Mouse (Mus musculus) midbrain, embryonic 15.5 days (tissue): ENCODE measurements around the gene Bach1. TPM values are rescaled to one million over a fixed set of nuclear protein-coding genes. Genes with fewer than 3 reads are reported as not detected.
A peak's percentile ranks its signal among the peaks of the same experiment; 100 is the strongest.

ENCODE experiments used
- ATAC-seq: fragments of 200-750 bp; cut with Nextera tagmentation; replicated peaks from 2 replicates; pipeline ENCODE4 v1.8.0; 2017; ENCODE audit warnings: moderate TSS enrichment
- H3K27ac ChIP-seq: fragments of 300-500 bp; sonication (generic); 2 replicates; pipeline ENCODE4 v1.5.1; 2015; ENCODE audit warnings: mild to moderate bottlenecking, inconsistent platforms
- H3K27me3 ChIP-seq: fragments of 300-500 bp; sonication (generic); replicated peaks from 2 replicates; pipeline ENCODE4 v1.6.1; 2015; ENCODE audit warnings: inconsistent platforms
- H3K36me3 ChIP-seq: fragments of 300-500 bp; sonication (generic); replicated peaks from 2 replicates; pipeline ENCODE4 v1.6.1; 2015; ENCODE audit warnings: inconsistent platforms
- H3K4me1 ChIP-seq: fragments of 300-500 bp; sonication (generic); 2 replicates; pipeline ENCODE4 v1.6.1; 2015; ENCODE audit warnings: inconsistent platforms
- H3K4me2 ChIP-seq: fragments of 300-500 bp; sonication (generic); 2 replicates; pipeline ENCODE4 v1.6.1; 2015; ENCODE audit warnings: inconsistent platforms, mild to moderate bottlenecking, moderate library complexity
- H3K4me3 ChIP-seq: fragments of 300-500 bp; sonication (generic); 2 replicates; pipeline ENCODE4 v1.5.1; 2015; ENCODE audit warnings: mild to moderate bottlenecking, inconsistent platforms
- H3K9ac ChIP-seq: fragments of 300-500 bp; sonication (generic); 2 replicates; pipeline ENCODE4 v1.6.1; 2015; ENCODE audit warnings: mild to moderate bottlenecking, inconsistent platforms
- H3K9me3 ChIP-seq: fragments of 300-500 bp; sonication (generic); 2 replicates; pipeline ENCODE4 v1.6.1; 2016; ENCODE audit warnings: inconsistent platforms
- WGBS: fragments of 180-500 bp; shearing (Covaris S2); methylation state at CpG from one replicate; pipeline ENCODE4 v1.1.7; 2015; ENCODE audit warnings: mixed read lengths; 5-methylcytosine and 5-hydroxymethylcytosine counted together
- polyA plus RNA-seq: library from polyadenylated mRNA; unstranded; fragments of >200 nt; fragmentation: Nextera tagmentation; extraction: Ambion mirVana; gene quantifications from 2 replicates; pipeline ENCODE4 v1.2.1, GENCODE M21; 2015

Gene Bach1
- polyA plus RNA-seq, 1 experiment from 2014 or later = 21.3 TPM

DNA sequence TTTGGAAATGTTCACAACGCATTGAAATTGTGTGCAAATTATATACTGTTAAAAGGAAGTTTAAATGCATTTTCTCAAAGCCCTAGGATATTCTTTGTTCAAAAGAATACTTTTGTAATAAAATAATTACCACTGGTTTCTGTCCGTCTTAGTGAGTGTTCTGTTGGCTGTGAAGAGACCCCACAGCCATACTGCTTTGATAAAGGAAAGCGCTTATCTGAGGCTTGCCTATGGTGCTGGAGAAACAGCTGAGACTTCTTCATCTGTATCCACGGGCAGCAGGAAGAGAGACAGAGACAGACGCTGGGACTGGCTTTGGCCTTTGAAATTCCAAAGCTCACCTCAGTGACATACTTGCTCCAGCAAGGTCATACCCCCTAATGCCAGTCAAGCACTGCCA lies 5.5 kb downstream of the Bach1 start:
- Histone ChIP-seq H3K9ac (no peak overlapping the region), H3K4me2 (no peak overlapping the region), H3K27me3 (no peaks in the 10 kb centered on the region), H3K9me3 (no peaks in the 10 kb centered on the region), H3K4me1 (peaks cover 75% of the 10 kb centered on the region), H3K4me3 (no peak overlapping the region), H3K36me3 (no peaks in the 10 kb centered on the region), H3K27ac (no peak overlapping the region)
- 57% methylated on average over 5 of the region's 5 CpGs for WGBS
- ATAC-seq = no peak

DNA sequence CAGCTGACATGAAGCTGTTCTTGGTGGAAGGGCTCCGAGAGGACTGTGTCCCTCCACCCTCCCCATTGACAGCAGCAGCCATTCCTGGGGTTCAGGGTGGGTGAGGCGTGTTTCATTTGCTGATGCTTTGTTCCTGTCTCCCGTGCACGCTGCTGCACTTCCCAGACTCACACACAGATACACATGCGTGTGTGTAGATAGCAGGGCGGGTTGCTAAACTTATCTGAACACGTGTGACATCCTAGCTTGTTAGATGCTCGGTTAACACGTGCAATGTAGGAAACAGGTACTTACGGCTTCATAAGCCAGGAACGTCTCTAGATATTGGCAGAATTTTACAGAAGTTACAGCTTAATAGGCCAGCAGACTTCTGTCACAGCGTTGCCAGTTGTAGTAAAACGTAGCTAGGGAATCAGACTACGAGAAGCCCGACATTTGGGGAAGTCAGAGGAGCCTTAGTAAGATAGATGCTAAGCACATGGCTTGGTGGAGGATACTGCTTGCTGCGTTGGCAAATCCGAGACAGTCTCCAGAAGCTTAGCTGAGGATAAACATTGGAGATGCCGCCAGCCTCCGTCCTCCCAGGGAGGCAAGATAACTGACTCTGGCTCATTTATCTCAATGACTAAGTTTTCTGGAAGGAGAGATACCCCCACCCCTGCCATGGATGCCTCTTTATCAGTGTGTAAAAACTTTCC lies 7.3 kb downstream of the Bach1 start:
- Histone ChIP-seq H3K4me1 (peaks cover 67% of the 10 kb centered on the region), H3K27ac (no peak overlapping the region), H3K27me3 (no peaks in the 10 kb centered on the region), H3K36me3 (no peaks in the 10 kb centered on the region), H3K9me3 (no peaks in the 10 kb centered on the region), H3K9ac (no peak overlapping the region), H3K4me2 (no peak overlapping the region), H3K4me3 (no peak overlapping the region)
- peak; percentile 46; the same call in 1 of the 2 replicates for ATAC-seq
- WGBS = 55% methylated on average over 19 of the region's 19 CpGs

DNA sequence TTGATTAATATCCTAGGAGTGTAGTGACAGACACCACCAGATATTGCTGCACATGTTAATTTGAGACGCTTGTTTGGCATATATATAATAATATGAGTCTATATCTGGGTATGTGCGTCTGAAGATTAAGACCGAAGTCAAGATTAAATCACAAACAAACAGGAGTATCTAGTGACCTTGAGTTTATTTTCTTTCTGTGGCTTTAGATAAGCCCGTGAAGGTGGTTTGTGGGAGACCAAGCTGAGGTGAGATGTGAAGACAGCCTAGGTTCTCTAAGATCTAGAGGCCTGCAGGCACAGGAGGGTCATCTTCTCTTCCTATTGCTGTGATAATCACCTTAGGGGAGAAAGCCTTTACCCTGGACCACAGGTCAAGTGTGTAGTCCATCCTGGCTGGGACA lies 8.6 kb downstream of the Bach1 start:
- Histone ChIP-seq H3K4me3 (no peak overlapping the region), H3K4me1 (peaks cover 61% of the 10 kb centered on the region), H3K4me2 (no peak overlapping the region), H3K9me3 (no peaks in the 10 kb centered on the region), H3K36me3 (no peaks in the 10 kb centered on the region), H3K9ac (no peak overlapping the region), H3K27ac (no peak overlapping the region), H3K27me3 (no peaks in the 10 kb centered on the region)
- WGBS = 78% methylated on average over 4 of the region's 4 CpGs
- no peak for ATAC-seq

DNA sequence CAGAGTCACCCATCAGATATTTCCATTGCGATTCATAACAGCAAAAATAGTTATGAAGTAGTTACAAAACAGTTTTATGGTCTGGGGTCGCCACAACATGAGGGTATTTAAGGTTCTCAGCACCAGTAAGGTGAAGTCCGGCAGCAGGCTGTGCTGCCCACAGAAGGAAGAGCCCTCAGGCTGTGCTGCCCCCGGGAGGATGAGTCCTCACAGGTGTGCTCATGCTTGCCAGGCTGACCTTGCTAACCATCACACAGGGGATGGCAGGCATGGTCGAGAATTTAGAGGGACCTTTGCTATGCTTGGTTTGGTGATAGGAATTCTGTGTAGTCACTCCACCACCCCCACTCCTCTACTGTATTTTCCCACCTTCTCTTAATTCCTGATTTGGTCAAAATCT lies 9.8 kb downstream of the Bach1 start:
- WGBS = 84% methylated on average over 5 of the region's 5 CpGs
- peaks cover 60% of the 10 kb centered on the region for H3K4me1 ChIP-seq
- ATAC-seq = no peak

DNA sequence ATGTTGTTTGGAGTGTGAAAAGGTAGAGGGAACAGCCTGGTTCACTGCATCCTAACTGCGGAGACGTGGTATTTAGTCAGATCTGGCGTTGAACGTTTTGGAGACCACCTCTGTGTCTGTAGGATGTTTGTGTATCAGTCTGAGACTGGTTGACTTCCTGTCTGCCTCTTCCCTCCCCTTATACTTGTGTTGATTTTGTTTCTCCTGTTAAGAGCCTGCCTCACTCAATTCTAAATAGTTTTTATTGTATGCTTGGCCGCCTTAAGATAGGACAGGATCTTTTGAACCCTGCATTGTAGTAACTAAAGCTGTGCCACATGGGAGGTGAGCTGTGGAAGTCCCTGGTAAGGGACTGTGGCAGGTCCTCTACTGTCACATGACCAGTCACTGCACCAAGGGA lies 10.4 kb downstream of the Bach1 start:
- Histone ChIP-seq H3K27me3 (no peaks in the 10 kb centered on the region), H3K9me3 (no peaks in the 10 kb centered on the region), H3K4me1 (peaks cover 56% of the 10 kb centered on the region), H3K4me2 (no peak overlapping the region), H3K9ac (no peak overlapping the region), H3K4me3 (no peak overlapping the region), H3K27ac (no peak overlapping the region), H3K36me3 (no peaks in the 10 kb centered on the region)
- ATAC-seq = no peak
- 75% methylated on average over 5 of the region's 5 CpGs for WGBS

More for the DNA sequence above, 9.8 kb downstream of the Bach1 start:
- Histone ChIP-seq H3K4me3 (no peak overlapping the region), H3K9me3 (no peaks in the 10 kb centered on the region), H3K27ac (no peak overlapping the region), H3K27me3 (no peaks in the 10 kb centered on the region), H3K4me2 (no peak overlapping the region), H3K36me3 (no peaks in the 10 kb centered on the region), H3K9ac (no peak overlapping the region)

DNA sequence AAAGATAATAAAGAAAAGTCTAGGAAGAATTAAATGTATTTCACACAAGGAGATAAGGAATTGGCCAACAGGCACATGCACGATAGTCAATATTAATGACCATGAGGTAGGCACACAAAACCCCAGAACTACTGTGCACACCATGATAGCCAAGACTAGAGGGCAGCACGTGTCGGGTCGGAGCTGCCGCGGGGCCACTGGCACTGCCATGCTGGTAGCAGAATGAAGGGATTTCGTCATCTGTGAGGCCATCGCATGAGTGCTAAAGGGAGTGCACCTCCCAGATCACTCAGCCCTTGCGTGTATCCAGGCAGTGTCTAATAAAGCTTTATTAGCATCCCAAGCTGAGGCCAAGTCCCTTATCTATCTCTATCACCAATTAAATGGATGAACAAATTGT lies 11.2 kb downstream of the Bach1 start:
- no peak overlapping the region for H3K4me2 ChIP-seq
- no peak overlapping the region for H3K4me3 ChIP-seq
- H3K9ac ChIP-seq = no peak overlapping the region
- H3K4me1 ChIP-seq = peaks cover 49% of the 10 kb centered on the region
- H3K27ac ChIP-seq = no peak overlapping the region
- H3K27me3 ChIP-seq = no peaks in the 10 kb centered on the region
- no peak for ATAC-seq
- no peaks in the 10 kb centered on the region for H3K36me3 ChIP-seq
- H3K9me3 ChIP-seq = no peaks in the 10 kb centered on the region
- 95% methylated on average over 9 of the region's 9 CpGs for WGBS

DNA sequence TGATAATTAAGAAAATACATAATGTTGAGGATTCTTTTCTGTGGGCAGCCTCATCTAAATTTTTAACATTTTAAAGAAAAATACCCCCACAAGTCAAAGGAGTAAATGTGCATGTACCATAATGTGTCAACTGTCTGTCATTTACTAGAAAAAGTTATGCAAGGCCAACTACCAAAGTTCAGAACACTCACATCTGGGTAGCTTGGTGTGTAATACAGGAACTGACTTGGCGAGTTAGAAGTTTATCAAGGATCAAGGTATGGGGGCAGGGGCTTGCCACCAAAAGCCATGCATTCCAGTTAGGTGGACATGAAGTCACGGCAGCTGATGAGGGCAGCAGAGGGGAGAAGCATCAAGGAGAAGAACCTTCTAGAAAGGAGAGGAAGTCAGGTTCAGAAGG lies 13.2 kb downstream of the Bach1 start:
- Histone ChIP-seq H3K9me3 (no peaks in the 10 kb centered on the region), H3K4me1 (peaks cover 33% of the 10 kb centered on the region), H3K9ac (no peak overlapping the region), H3K4me2 (no peak overlapping the region), H3K27ac (no peak overlapping the region), H3K36me3 (peaks cover 3% of the 10 kb centered on the region; the same call in 1 of the 2 replicates), H3K4me3 (no peak overlapping the region), H3K27me3 (no peaks in the 10 kb centered on the region)
- ATAC-seq = no peak
- 96% methylated on average over 2 of the region's 2 CpGs for WGBS

DNA sequence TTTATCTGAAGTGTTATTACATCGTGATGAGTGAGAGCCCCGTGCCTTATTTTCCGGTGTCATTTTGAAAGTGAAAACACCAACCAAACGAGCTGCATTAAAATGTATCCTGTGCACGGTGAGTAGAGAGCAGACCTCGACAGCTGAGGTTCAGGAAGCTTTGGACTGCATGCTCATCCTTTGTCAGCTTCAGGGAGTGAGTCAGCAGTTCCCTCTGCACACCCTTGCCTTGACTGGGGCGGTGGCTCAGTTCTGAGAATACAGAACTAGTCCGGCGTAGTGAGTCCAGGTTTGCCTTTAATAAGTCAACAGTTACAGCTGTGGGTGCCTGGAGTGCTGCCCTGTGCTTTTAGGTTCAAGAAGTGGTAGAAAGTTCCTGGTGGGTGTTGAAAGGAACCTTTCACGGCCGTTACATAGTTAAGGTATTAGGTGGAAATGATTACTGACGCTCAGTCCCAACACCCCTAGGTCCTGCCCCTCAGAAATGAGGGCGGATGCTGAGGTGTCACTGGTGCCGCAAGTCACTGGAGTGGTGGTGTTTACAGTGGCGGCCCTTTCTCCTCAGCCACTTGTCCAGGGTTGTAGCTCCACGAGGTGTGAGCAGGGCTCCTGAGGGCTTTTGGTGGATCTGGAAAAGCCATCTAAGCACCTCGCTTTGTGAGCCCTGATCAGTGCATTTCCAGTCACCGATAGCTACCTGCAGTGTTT lies 14.4 kb downstream of the Bach1 start:
- WGBS = 86% methylated on average over 18 of the region's 18 CpGs
- H3K27me3 ChIP-seq = no peaks in the 10 kb centered on the region
- H3K27ac ChIP-seq = no peak overlapping the region
- H3K9me3 ChIP-seq = no peaks in the 10 kb centered on the region
- H3K4me3 ChIP-seq = no peak overlapping the region
- H3K36me3 ChIP-seq = peaks cover 3% of the 10 kb centered on the region; the same call in 1 of the 2 replicates
- H3K4me2 ChIP-seq = no peak overlapping the region
- peaks cover 22% of the 10 kb centered on the region for H3K4me1 ChIP-seq
- no peak for ATAC-seq
- H3K9ac ChIP-seq = no peak overlapping the region

DNA sequence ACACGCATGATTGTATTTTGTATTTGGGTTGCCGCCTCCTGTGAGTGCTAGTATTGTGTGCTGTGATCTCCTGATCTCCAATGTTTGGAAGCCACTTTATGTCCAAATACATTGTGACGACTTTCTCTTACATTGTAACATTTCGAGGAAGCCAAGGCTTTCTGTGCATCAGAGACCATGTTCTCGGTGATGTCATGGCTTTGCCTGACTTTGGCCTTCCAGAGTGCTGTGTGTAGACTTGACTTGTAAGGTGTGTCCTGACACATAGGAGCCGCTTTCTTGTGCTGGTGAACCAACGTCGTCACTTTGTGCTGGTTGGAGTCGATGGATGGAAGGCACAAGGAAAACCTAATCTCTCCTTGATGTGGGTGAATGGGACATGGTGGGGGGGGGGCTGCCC lies 15.8 kb downstream of the Bach1 start:
- ATAC-seq = no peak
- no peak overlapping the region for H3K4me2 ChIP-seq
- H3K4me1 ChIP-seq = peaks cover 10% of the 10 kb centered on the region; the same call in 1 of the 2 replicates
- peaks cover 3% of the 10 kb centered on the region; the same call in 1 of the 2 replicates for H3K36me3 ChIP-seq
- no peak overlapping the region for H3K9ac ChIP-seq
- H3K27ac ChIP-seq = no peak overlapping the region
- WGBS = 92% methylated on average over 9 of the region's 9 CpGs
- H3K27me3 ChIP-seq = no peaks in the 10 kb centered on the region
- H3K4me3 ChIP-seq = no peak overlapping the region
- H3K9me3 ChIP-seq = no peaks in the 10 kb centered on the region

DNA sequence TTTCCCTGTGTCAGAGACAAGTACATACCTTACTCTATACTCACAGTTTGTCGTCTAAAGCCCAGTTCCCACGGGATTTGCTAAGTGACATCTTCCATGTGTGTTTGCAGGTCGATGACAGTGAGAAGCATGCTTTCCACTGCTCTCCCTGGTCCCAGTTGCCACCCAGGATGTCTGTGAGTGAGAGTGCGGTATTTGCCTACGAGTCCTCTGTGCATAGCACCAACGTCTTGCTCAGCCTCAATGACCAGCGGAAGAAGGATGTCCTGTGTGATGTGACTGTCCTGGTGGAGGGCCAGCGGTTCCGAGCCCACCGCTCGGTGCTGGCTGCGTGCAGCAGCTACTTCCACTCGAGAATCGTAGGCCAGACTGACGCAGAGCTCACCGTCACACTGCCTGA lies 16.5 kb downstream of the Bach1 start:
- H3K4me2 ChIP-seq = no peak overlapping the region
- no peak for ATAC-seq
- peaks cover 3% of the 10 kb centered on the region; the same call in 1 of the 2 replicates for H3K36me3 ChIP-seq
- no peak overlapping the region for H3K9ac ChIP-seq
- H3K4me3 ChIP-seq = no peak overlapping the region
- WGBS = 92% methylated on average over 16 of the region's 16 CpGs
- no peaks in the 10 kb centered on the region for H3K9me3 ChIP-seq
- H3K27me3 ChIP-seq = no peaks in the 10 kb centered on the region
- no peak overlapping the region for H3K27ac ChIP-seq
- H3K4me1 ChIP-seq = peaks cover 10% of the 10 kb centered on the region; the same call in 1 of the 2 replicates

DNA sequence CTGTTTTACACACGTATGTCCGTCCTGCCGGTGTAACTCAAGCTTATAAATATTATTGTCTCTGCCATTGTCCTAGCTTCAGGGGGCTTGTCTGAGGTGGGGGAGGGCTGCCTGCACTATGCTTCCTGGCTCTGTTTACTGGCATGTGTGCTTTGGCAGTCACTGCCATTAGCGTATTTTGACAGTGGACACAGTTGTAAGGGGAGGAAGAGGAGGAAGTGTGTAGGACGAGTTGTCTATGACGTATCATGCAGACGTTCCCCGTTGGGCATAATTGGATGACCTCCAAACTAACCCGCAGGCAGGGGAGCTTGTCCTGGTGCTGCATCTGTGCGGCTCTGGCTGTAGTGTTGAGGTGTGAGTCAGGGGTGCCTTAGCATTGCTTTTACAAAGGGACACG lies 17.5 kb downstream of the Bach1 start:
- no peak overlapping the region for H3K4me2 ChIP-seq
- H3K27ac ChIP-seq = no peak overlapping the region
- ATAC-seq = no peak
- no peak overlapping the region for H3K9ac ChIP-seq
- 83% methylated on average over 11 of the region's 11 CpGs for WGBS
- no peaks in the 10 kb centered on the region for H3K9me3 ChIP-seq
- H3K27me3 ChIP-seq = no peaks in the 10 kb centered on the region
- no peak overlapping the region for H3K4me3 ChIP-seq
- H3K36me3 ChIP-seq = peaks cover 3% of the 10 kb centered on the region; the same call in 1 of the 2 replicates
- peaks cover 10% of the 10 kb centered on the region; the same call in 1 of the 2 replicates for H3K4me1 ChIP-seq

DNA sequence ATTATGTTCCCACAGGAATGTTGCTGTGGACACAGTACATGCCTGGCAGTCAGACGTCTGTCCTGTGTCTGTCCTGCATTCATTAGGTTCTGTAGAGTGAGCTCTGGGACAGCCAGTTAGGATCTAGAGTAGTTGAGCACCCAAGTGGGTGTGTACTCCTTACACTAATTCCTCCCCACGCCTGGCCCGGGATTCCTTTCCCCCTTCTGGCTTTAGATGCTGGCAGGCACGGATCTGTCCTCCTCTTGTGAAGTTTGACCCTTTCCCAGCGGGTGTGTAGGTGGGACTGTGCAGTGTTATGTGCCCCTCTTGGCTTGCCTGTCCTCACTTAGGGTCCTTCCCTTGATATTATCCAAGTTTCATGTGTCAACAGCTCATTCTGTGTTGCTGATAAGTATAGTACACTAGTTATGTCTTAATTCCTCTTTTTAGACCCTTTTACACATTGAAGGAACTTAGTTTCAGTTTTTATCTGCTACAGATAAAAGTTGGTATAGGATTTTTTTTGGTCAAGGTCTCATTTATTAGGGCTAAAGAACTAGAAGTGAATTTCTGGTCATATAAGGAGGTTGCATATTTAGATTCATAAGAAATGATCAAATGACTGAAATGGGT lies 18.4 kb downstream of the Bach1 start:
- Histone ChIP-seq H3K9ac (no peak overlapping the region), H3K27me3 (no peaks in the 10 kb centered on the region), H3K4me3 (no peak overlapping the region), H3K4me2 (no peak overlapping the region), H3K36me3 (peaks cover 4% of the 10 kb centered on the region; the same call in 1 of the 2 replicates), H3K4me1 (peaks cover 10% of the 10 kb centered on the region; the same call in 1 of the 2 replicates), H3K27ac (no peak overlapping the region), H3K9me3 (no peaks in the 10 kb centered on the region)
- 69% methylated on average over 5 of the region's 5 CpGs for WGBS
- ATAC-seq = no peak
